Mouse (Mus musculus) kidney, adult 2 months (tissue): Measurements from ENCODE around the gene Cdk12.

Experiments used
- CTCF ChIP-seq: fragments of 200-500 bp; conservative IDR thresholded peaks from 2 replicates; pipeline ENCODE4 v1.5.1; 2011; ENCODE audit warnings: low read depth, mild to moderate bottlenecking, control low read depth, low read length, moderate library complexity, mixed read lengths; ENCODE audit not compliant: insufficient read depth, insufficient read length
- POLR2A ChIP-seq: fragments of 200-500 bp; IDR thresholded peaks from one replicate; pipeline ENCODE4 v1.6.1; 2011; ENCODE audit warnings: low read depth, low read length, control low read depth

DNA sequence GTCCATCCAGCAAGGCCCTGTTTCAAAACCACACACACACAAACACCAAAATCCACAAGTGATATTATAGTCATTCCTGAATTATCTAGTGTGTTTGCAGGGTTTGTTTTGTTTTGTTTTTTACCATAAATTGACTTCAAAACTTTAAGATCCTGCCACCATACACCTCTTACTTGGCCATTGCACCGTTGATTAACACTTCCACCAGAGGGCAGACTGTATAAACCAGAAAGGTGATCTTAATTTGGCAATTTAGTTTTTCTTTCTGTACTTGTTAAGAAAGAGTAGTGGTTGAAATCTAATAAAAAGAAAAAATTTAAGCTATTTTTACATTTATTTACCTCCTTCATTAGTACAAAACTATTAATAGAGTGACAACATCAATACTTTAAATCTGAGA is 44.5 kb downstream of the Cdk12 start:
- TF ChIP-seq POLR2A: no peak
- TF ChIP-seq CTCF: no peak
